Mouse (Mus musculus) ovary, postnatal 36 days (tissue): ENCODE measurements at regions not wholly inside any gene's neighbourhood (a gene's known extent, or its start where the extent isn't known, plus 50 kb on each side); places are given as distances from the start of the nearest gene placed in this dataset.

Experiments used
- DNase-seq: peaks from one replicate; pipeline ENCODE4 v3.0.0; 2022; ENCODE audit warnings: low spot score, mixed read lengths

DNA sequence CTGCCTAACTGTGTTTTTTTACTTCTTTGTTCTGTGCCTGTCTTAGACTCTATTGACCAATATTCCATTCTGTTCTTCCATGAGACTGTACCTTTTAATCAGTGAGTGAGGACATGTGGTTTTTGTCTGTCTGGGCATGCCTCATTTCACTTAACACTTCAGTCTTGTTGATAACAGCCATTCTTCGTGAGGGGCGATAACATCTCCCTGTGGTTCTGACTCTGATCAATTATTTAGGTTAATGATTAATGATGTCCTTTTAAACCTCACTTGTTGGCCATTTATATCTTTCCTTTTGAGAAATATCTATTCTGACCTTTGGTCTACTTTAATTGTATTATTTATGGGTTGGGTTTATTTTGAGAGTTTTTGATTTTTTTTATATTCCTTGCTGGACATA lies 496.0 kb downstream of the Cd109 start:
- no peak for DNase-seq

DNA sequence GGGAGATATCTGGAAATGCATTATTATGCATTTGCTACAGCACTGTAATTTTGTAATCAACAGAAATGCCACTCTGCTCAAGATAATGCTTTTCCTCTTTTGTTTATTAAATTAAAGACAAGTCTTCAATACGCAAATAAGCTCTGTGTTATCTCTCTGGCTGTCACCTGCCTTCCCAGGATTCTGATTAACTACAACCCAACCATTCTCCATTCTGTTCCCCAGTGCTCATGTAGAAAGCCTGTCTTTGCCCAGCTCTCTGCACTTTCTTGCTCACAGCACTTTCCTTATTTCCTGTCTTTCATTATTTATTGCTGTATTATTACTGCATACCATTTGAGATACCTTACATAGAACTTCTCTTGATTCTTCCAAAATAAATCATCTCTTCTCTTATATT lies 525.6 kb downstream of the Cd109 start:
- DNase-seq: no peak

GRCm38 (mm10) chr9:79146004-79146403 lies 530.7 kb downstream of the Cd109 start:
- no peak for DNase-seq

DNA sequence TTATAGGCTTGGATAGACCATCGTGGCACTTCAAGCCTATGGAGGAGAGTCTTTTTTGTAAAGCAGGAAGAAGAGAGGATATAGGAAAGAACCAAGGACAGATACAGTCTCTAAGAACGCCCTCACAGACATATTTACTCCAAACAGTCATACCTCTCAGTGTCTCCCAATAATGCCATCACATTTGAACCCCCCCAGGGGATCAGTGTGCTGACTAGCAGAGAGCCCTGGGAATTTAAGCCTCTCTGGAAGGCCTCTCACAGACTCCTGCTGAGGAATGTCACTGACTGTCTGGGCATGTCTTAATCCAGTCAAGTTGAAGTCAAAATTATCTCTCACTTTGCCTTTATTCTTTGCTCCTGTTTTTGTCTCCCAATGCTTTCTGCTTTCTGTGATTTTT lies 550.2 kb downstream of the Cd109 start:
- DNase-seq: no peak

GRCm38 (mm10) chr9:79173036-79173435 lies 545.6 kb downstream of the Col12a1 start:
- DNase-seq: no peak

DNA sequence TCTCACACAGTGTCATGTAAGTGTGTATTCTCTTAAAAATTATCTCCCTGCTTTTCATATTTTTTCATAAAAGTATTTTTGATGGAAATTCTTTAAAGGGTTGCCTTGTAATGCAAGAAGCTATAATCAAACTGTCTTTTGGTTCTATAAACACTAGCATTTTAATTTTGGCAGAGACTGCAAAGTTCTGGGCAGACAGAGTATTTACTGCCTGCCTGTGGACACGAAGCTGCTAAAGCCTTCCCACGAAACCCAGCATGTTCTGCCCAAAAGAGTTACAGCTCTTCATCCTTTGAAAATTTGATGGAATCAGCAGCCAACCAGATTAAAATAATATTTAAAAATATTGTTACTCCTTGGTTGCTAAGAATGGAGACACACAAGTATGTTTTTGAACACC lies 538.7 kb downstream of the Col12a1 start:
- no peak for DNase-seq

DNA sequence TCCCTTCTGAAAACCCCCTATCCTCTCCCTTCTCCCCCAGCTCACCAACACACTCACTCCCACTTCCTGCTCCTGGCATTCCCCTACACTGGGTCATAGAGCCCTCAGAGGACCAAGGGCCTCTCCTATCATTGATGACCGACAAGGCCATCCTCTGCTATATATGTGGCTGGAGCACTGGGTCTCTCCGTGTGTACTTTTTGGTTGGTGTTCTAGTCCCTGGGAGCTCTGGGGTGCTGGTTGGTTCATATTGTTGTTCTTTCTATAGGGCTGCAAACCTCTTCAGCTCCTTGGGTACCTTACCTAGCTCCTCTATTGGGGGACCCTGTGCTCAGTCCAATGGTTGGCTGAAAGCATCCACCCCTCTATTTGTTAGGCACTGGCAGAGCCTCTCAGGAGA lies 523.2 kb downstream of the Col12a1 start:
- no peak for DNase-seq

- no peak for DNase-seq
Observed at GRCm38 (mm10) chr9:79201755-79202154, 516.9 kb downstream of the Col12a1 start.

DNA sequence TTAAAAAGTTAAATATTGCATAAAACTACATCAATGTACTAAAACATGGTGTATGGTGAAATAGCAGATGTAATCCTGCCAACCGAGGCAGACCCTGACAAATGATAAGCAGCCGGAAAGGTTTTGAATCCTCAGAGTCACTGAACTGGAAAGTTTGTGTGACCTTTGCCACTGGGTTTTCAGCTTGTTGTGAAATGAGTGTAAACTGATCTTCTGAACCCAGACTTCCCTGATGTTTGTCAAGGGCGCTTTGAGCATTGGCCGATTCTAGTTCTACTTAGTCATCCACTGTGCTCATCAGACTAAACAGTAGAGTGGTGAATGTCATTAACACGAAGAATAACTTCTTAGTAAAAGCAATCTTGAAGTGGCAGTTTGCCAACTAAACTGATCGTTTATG lies 505.3 kb downstream of the Col12a1 start:
- no peak for DNase-seq

DNA sequence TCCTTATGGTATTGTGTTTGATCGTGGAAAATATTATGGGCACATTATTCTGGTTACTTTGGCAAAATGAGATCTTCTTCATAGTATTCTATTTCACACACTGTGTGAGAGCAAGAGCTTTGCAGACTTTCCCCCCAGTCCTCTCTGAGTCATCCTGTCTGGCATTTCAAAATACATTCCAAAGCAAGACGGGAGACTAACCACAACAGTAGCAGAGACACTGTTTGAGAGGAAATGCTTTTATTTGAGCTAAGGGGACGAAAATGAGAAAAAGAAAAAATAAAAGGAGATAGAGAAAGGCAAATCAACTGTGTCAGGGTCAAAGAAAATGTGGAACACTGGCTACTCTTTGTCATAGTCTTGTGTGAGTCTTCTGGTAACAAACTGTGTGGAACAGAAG lies 502.6 kb downstream of the Col12a1 start:
- DNase-seq: no peak

DNA sequence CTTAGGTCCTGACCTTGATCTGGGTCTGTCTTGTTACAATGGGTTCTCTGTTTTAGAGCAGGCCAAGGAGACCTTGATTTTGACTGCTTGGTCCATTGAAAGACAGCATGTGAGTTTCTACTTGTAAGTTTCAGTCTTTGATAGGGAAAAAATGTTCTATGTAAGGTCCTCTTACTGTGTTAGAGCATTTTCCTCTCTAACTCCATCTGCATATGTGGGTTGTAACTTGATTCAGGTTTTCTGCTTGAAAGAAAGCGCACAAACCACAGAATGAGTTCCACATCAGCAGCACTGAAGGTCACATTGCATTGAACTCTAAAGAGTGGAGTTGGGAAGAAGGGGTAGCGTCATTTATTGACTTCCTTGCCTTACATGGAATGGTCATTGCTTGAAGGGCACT lies 502.2 kb downstream of the Col12a1 start:
- no peak for DNase-seq

DNA sequence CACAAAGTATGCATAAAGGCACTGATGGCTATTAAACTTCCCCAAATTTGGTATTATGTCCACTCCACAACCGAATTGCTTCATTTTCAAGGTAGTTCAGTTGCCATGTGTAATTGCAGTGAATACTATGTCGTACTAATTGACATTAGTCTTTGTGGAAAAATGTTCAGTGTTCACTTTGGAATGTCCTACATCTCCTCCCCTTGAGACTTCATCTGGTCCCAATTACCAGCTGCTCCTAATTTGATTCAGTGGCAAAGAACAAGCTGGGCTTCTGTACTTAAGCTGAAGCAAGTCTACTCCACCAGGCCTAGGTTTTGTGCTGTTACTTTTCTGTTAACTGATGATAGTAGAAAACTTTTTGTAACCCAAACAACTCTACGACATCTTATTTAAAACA lies 485.6 kb downstream of the Col12a1 start:
- no peak for DNase-seq

GRCm38 (mm10) chr9:79233751-79234150 lies 484.9 kb downstream of the Col12a1 start:
- no peak for DNase-seq

DNA sequence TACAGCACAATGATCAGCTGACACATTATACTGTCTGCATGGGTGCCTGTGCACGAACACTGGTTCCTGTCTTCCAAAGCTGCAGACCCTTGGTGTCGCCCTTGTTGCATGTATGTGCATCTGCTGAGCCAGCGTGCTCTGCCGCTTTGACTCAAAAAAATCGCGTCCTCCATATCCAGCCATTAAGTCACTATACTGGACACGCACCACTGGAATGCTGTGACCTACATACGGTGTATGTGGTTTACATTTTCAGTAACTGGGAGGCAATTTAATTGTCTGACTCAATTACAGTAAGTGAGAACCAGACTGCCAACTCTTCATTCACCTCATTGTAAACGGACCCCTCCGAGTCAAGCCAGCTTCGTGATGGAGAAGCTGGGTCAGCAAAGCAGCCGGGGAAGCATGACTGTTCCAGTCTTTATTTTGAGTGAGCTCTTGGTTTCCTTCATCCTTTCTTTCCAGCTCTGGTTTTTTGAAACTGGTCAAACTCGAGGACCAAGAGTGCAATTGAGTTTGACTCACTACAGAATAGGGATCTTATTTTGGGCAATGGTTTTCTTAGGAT lies 448.9 kb downstream of the Col12a1 start:
- no peak for DNase-seq

- DNase-seq: no peak
Observed at GRCm38 (mm10) chr9:79270256-79270655, 448.4 kb downstream of the Col12a1 start.

GRCm38 (mm10) chr9:79287849-79288248 lies 430.8 kb downstream of the Col12a1 start:
- DNase-seq: no peak

DNA sequence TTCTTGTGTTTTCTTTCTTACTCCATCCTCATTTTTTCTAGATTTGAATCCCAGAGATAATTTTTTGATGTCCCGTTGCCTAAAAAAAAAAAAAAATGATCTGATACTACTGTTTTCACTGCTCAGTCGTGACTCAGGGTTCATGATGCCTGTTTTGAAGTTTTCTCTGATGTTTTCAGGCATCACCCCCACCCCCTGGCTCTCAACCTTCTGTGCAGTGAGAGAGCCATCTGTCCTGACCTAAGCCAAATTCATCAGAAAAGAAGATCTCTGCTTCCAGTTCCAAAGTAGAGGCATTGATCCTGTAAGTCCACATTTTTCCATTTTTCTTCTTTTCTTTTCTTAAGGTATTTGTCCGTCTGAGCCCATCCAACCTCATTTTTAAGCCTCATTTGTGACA lies 423.3 kb downstream of the Col12a1 start:
- no peak for DNase-seq

DNA sequence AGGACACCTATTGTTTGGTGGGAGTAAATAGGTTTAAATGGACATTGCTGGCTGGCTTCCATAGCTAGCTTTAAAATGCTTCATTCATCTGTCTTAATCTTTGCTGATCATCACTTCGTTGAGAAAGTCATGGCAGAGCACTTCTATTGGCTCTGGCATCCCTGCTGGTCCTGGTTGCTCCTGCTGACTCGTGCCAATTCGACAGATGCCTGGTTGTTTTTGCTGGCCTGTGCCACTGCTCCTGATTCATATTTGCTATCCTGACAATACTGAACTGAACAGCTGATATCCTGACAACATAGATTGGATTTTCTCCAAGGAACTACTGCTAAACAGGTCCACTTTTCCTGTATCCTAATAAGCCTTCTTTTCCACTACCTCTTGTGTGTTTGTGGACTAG lies 417.1 kb downstream of the Col12a1 start:
- DNase-seq: no peak

GRCm38 (mm10) chr9:79310591-79310990 lies 408.0 kb downstream of the Col12a1 start:
- DNase-seq: no peak

- no peak for DNase-seq
Observed at GRCm38 (mm10) chr9:79317411-79317810, 401.2 kb downstream of the Col12a1 start.

- peak; percentile 4 for DNase-seq
Observed at GRCm38 (mm10) chr9:79346371-79347096, 372.1 kb downstream of the Col12a1 start.

- no peak for DNase-seq
Observed at GRCm38 (mm10) chr9:79392020-79392419, 326.6 kb downstream of the Col12a1 start.

- no peak for DNase-seq
Observed at GRCm38 (mm10) chr9:79414989-79415388, 303.6 kb downstream of the Col12a1 start.

DNA sequence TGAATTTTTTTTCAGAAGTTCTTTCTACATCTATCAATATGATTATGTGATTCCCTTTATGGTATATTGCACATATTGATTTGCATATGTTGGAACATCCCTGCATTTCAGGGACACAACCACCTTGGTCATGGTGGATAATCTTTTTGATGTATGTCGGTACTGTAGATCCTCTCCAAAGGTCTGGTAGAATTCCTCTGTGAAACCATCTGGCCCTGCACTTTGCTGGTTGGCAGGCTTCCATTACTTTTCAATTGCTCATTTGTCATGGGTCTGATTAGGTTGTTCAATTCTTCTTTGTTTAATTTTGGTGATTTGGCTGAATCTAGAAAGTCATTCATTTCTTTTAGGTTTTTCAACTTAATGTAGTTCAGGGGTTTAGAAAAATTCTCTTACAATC lies 288.2 kb downstream of the Col12a1 start:
- DNase-seq: no peak
